Mouse (Mus musculus) embryonic fibroblast, embryonic 13.5 days (primary cell): Measurements from ENCODE around the gene Luc7l3.

Experiments
- CTCF ChIP-seq: IDR thresholded peaks from 2 replicates; pipeline ENCODE4 v1.5.1; 2011; ENCODE audit warnings: mild to moderate bottlenecking, control low read depth, low read length, moderate library complexity, borderline replicate concordance; ENCODE audit not compliant: insufficient read depth
- POLR2A ChIP-seq: IDR thresholded peaks from 2 replicates; pipeline ENCODE4 v1.6.1; 2011; ENCODE audit warnings: low read depth, mild to moderate bottlenecking, control low read depth, low read length, moderate library complexity

- TF ChIP-seq CTCF, result no peak
- TF ChIP-seq POLR2A, result no peak
Measured at GRCm38 (mm10) chr11:94294996-94295845, 26.6 kb downstream of the Luc7l3 start.
